Mouse (Mus musculus) ES-Bruce4 (cell line): ENCODE measurements around the gene Nsun4.

Experiments
- CTCF ChIP-seq: IDR thresholded peaks from one replicate; pipeline ENCODE4 v1.8.1; 2011; ENCODE audit warnings: low read depth, low read length
- EP300 ChIP-seq: IDR thresholded peaks from 2 replicates; pipeline ENCODE4 v1.6.1; 2011; ENCODE audit warnings: low read depth, low read length; ENCODE audit not compliant: insufficient read depth
- POLR2A ChIP-seq: IDR thresholded peaks from one replicate; pipeline ENCODE4 v1.8.1; 2011; ENCODE audit warnings: low read length; ENCODE audit not compliant: insufficient read depth

DNA sequence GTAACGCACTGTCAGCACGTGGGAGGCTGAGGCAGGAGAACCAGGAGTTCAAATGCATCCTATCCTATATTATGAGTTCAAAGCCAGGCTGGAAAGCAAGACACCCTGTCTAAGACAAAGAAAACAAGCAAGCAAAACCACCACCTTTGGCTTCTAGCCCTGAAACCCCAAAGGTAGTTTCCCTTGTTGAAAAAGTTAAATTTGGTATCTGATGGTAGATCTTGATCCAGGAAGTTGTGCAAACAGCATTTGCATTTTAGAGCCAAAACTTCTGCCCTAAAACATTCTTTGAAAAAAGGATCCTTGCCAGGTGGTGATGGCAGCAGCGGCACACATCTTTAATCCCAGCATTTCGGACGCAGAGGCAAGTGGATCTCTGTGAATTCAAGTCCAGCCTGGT is 38.2 kb downstream of the Nsun4 start:
- TF ChIP-seq POLR2A = no peak
- TF ChIP-seq CTCF = no peak
- TF ChIP-seq EP300 = no peak
